Comparison of ENCODE assay signal across 20 mouse cellular contexts in the genomic region with DNA sequence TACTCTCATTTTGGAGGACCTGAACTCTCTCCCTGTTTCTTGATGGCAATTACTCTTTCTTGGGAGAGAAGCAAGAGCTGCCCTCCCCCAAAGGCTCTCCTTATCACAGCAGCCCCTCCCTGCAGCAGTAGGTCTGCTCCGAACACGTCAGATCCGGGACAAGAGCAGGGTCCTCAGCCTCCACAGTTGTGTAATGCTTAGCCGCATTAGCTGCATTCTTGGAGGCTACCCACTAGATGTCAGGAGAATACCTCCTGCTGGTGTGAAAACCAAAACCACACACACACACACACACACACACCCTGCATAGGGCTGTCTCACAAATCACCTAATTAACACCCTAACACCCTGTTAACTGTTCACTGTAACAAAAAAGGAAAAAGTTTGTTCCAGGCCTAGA. TPM values are rescaled to one million over a fixed set of nuclear protein-coding genes. Genes with fewer than 3 reads are reported as not detected.
DNase-seq lines count a peak whose midpoint lies in the region; ATAC-seq and TF ChIP-seq lines count a peak whose summit lies in the region.
"Had no signal": no experiment of that assay in that cellular context is flagged by ENCODE, and none has a peak within 500 bp of the region (broad histone marks: within the 10 kb centered on the region; RNA-seq: fewer than 3 reads in every experiment).

No protein-coding gene starts in this region.

- no peak overlapping the region for H3K27ac ChIP-seq in heart, postnatal 0 days (ENCODE audit: low read depth)
- H3K27ac ChIP-seq in liver, embryonic 14.5 days = no peak overlapping the region
- H3K27ac ChIP-seq in stomach, postnatal 0 days (replicated peaks) = no peak overlapping the region
- H3K27ac ChIP-seq: forebrain, embryonic 15.5 days; hindbrain, embryonic 13.5 days; left cerebral cortex, adult 2 months; limb, embryonic 12.5 days; stomach, embryonic 15.5 days had no signal

- no peak overlapping the region for H3K4me3 ChIP-seq in heart, postnatal 0 days (ENCODE audit: low read depth, low read length)
- no peak overlapping the region for H3K4me3 ChIP-seq in liver, embryonic 14.5 days (ENCODE audit: insufficient read depth in 1 of 2, low read depth in 2 of 2, low read length in 2 of 2)
- H3K4me3 ChIP-seq in stomach, postnatal 0 days (ENCODE audit: low read depth, low read length) = no peak overlapping the region
- H3K4me3 ChIP-seq: erythroblast, embryonic 14.5 days; forebrain, embryonic 15.5 days; hindbrain, embryonic 13.5 days; left cerebral cortex, adult 2 months; limb, embryonic 12.5 days; stomach, embryonic 15.5 days had no signal

- H3K9ac ChIP-seq in heart, postnatal 0 days (replicated peaks; ENCODE audit: low read depth, low read length) = no peak overlapping the region
- no peak overlapping the region for H3K9ac ChIP-seq in liver, embryonic 14.5 days (replicated peaks)
- H3K9ac ChIP-seq in stomach, postnatal 0 days (ENCODE audit: low read length) = no peak overlapping the region
- H3K9ac ChIP-seq: forebrain, embryonic 15.5 days; hindbrain, embryonic 13.5 days; limb, embryonic 12.5 days; stomach, embryonic 15.5 days had no signal

- no peaks in the 10 kb centered on the region for H3K27me3 ChIP-seq in heart, postnatal 0 days (ENCODE audit: control insufficient read depth, insufficient read depth, low read length)
- H3K27me3 ChIP-seq in liver, embryonic 14.5 days (ENCODE audit: control insufficient read depth, insufficient read depth, low read length) = no peaks in the 10 kb centered on the region
- H3K27me3 ChIP-seq in stomach, postnatal 0 days (ENCODE audit: control insufficient read depth, insufficient read depth, low read length) = no peaks in the 10 kb centered on the region
- H3K27me3 ChIP-seq: forebrain, embryonic 15.5 days; hindbrain, embryonic 13.5 days; stomach, embryonic 15.5 days had no signal

- peak; percentile 18; the same call in 1 of the 2 replicates for TF ChIP-seq CTCF in heart, postnatal 0 days (IDR thresholded peaks at IDR 0.05; ENCODE audit: low read depth)
- peak; percentile 49 for TF ChIP-seq CTCF in liver, embryonic 14.5 days (IDR thresholded peaks at IDR 0.05; ENCODE audit: low read depth)
- peak; percentile 53; the same call in 1 of the 2 replicates for TF ChIP-seq CTCF in stomach, postnatal 0 days (IDR thresholded peaks at IDR 0.05; ENCODE audit: low read depth)

- DNase-seq in heart, postnatal 0 days (ENCODE audit: low spot score) = no peak
- DNase-seq in heart, adult 8-10 months (ENCODE audit: low spot score) = no peak
- peak; percentile 31 to 41 for DNase-seq in spleen, postnatal 36 days (ENCODE audit: low spot score in 2 of 2)
- DNase-seq in spleen, postnatal 14 days (ENCODE audit: low spot score in 2 of 2) = no peak
- no peak for DNase-seq in liver, embryonic 14.5 days (ENCODE audit: low read depth in 3 of 3, low spot score in 3 of 3)
- no peak for DNase-seq in stomach, postnatal 0 days (ENCODE audit: low spot score)
- no peak for DNase-seq in adrenal gland, postnatal 25 days
- DNase-seq in adrenal gland, adult (ENCODE audit: inconsistent age in 2 of 2, low spot score in 1 of 2) = no peak
- DNase-seq: adrenal gland, postnatal 10 days; cerebellum, postnatal 10 days; gastrocnemius, postnatal 10 days; kidney, adult 8-10 months; midbrain, embryonic 14.5 days had no signal

- TF ChIP-seq EP300 in heart, postnatal 0 days (IDR thresholded peaks at IDR 0.05; ENCODE audit: low read depth) = no peak
- no peak for TF ChIP-seq EP300 in liver, embryonic 14.5 days (IDR thresholded peaks at IDR 0.05; ENCODE audit: low read depth)
- TF ChIP-seq EP300 in stomach, postnatal 0 days (optimal IDR thresholded peaks at IDR 0.05) = no peak

- H3K4me1 ChIP-seq in heart, postnatal 0 days (ENCODE audit: control insufficient read depth, insufficient read depth) = no peaks in the 10 kb centered on the region
- H3K4me1 ChIP-seq in liver, embryonic 14.5 days (replicated peaks; ENCODE audit: control insufficient read depth in 2 of 2, insufficient read depth in 2 of 2, low read length in 1 of 2) = peaks cover 3 to 34% of the 10 kb centered on the region in 2 experiments
- no peaks in the 10 kb centered on the region for H3K4me1 ChIP-seq in stomach, postnatal 0 days (replicated peaks; ENCODE audit: control insufficient read depth, insufficient read depth)
- H3K4me1 ChIP-seq: forebrain, embryonic 15.5 days; hindbrain, embryonic 13.5 days; stomach, embryonic 15.5 days had no signal

- H3K36me3 ChIP-seq in heart, postnatal 0 days (replicated peaks; ENCODE audit: control insufficient read depth, insufficient read depth, low read length) = no peaks in the 10 kb centered on the region
- H3K36me3 ChIP-seq in liver, embryonic 14.5 days (replicated peaks; ENCODE audit: control insufficient read depth, insufficient read depth, low read depth) = no peaks in the 10 kb centered on the region
- no peaks in the 10 kb centered on the region for H3K36me3 ChIP-seq in stomach, postnatal 0 days (ENCODE audit: control insufficient read depth, insufficient read depth, low read length)
- H3K36me3 ChIP-seq: forebrain, embryonic 15.5 days; hindbrain, embryonic 13.5 days; limb, embryonic 12.5 days; stomach, embryonic 15.5 days had no signal

- 22% methylated on average over 4 of the region's 4 CpGs for WGBS in heart, postnatal 0 days
- WGBS in liver, embryonic 14.5 days (ENCODE audit: insufficient replicate concordance) = 9% methylated on average over 4 of the region's 4 CpGs
- 48% methylated on average over 4 of the region's 4 CpGs for WGBS in stomach, postnatal 0 days

- no peaks in the 10 kb centered on the region for H3K9me3 ChIP-seq in heart, postnatal 0 days (replicated peaks; ENCODE audit: control insufficient read depth, low read length)
- no peaks in the 10 kb centered on the region for H3K9me3 ChIP-seq in liver, embryonic 14.5 days (ENCODE audit: control insufficient read depth, low read length)
- H3K9me3 ChIP-seq in stomach, postnatal 0 days (ENCODE audit: control insufficient read depth, low read length) = no peaks in the 10 kb centered on the region
- H3K9me3 ChIP-seq: forebrain, embryonic 15.5 days; hindbrain, embryonic 13.5 days; limb, embryonic 12.5 days; stomach, embryonic 15.5 days had no signal

- no peak overlapping the region for H3K4me2 ChIP-seq in heart, postnatal 0 days (ENCODE audit: low read depth, low read length)
- H3K4me2 ChIP-seq in liver, embryonic 14.5 days (ENCODE audit: low read depth) = no peak overlapping the region
- H3K4me2 ChIP-seq in stomach, postnatal 0 days (replicated peaks; ENCODE audit: low read depth) = no peak overlapping the region
- H3K4me2 ChIP-seq: forebrain, embryonic 15.5 days; hindbrain, embryonic 13.5 days; limb, embryonic 12.5 days; stomach, embryonic 15.5 days had no signal

- ATAC-seq in heart, postnatal 0 days (ENCODE audit: insufficient read depth, low read depth) = no peak
- ATAC-seq in liver, embryonic 14.5 days (ENCODE audit: insufficient read depth) = peak; percentile 53
- ATAC-seq in stomach, postnatal 0 days (ENCODE audit: low FRiP score, low TSS enrichment) = no peak
- ATAC-seq: forebrain, embryonic 15.5 days had no signal

RNA-seq across cellular contexts. Expression of gene Cnr2, which starts 2.3 kb away (rescaled TPM):
- 0.15 and 0.27 TPM in 2 replicates for total RNA-seq in heart, postnatal 0 days (2014; rRNA removed; ENCODE audit: low replicate concordance)
- 0.36 and 0.44 TPM in 2 replicates for polyA plus RNA-seq in heart, postnatal 0 days (2015; fragmentation: Nextera tagmentation; extraction: Ambion mirVana)
- under 1 TPM; 0.22 to 0.57 (median 0.36) TPM for total RNA-seq in heart, adult 8-10 months (2022)
- 1.6 and 2.1 TPM in 2 replicates for polyA plus RNA-seq in liver, embryonic 14.5 days (2012; rRNA removed)
- polyA plus RNA-seq in liver, embryonic 14.5 days (2014; fragmentation: Nextera tagmentation; extraction: Ambion mirVana) = 2.3 and 2.5 TPM in 2 replicates
- polyA plus RNA-seq in stomach, postnatal 0 days (2015; fragmentation: Nextera tagmentation; extraction: Ambion mirVana) = 0.10 and 0.11 TPM in 2 replicates
- 1.7 and 2.2 TPM in 2 replicates for total RNA-seq in adrenal gland, postnatal 25 days (2021)
- polyA plus RNA-seq: C2C12; erythroblast, embryonic 14.5 days had no signal

RNA-seq across cellular contexts. Expression of gene Pnrc2, which starts 19.2 kb away (rescaled TPM):
- 78.7 and 80.8 TPM in 2 replicates for total RNA-seq in heart, postnatal 0 days (2014; rRNA removed; ENCODE audit: low replicate concordance)
- polyA plus RNA-seq in heart, postnatal 0 days (2015; fragmentation: Nextera tagmentation; extraction: Ambion mirVana) = 107 and 111 TPM in 2 replicates
- total RNA-seq in heart, adult 8-10 months (2022) = 10 to 100 TPM; 51.2 to 75.7 (median 66.5) TPM
- polyA plus RNA-seq in liver, embryonic 14.5 days (2012; rRNA removed) = 25.4 and 43.4 TPM in 2 replicates
- 80.2 and 81.9 TPM in 2 replicates for polyA plus RNA-seq in liver, embryonic 14.5 days (2014; fragmentation: Nextera tagmentation; extraction: Ambion mirVana)
- 101 TPM in 2 replicates for polyA plus RNA-seq in stomach, postnatal 0 days (2015; fragmentation: Nextera tagmentation; extraction: Ambion mirVana)
- total RNA-seq in adrenal gland, postnatal 25 days (2021) = 118 and 134 TPM in 2 replicates

RNA-seq across cellular contexts. Expression of gene Fuca1, which starts 27.7 kb away (rescaled TPM):
- total RNA-seq in heart, postnatal 0 days (2014; rRNA removed; ENCODE audit: low replicate concordance) = 24.3 and 30.3 TPM in 2 replicates
- 48.4 and 50.4 TPM in 2 replicates for polyA plus RNA-seq in heart, postnatal 0 days (2015; fragmentation: Nextera tagmentation; extraction: Ambion mirVana)
- total RNA-seq in heart, adult 8-10 months (2022) = 10 to 100 TPM; 29.8 to 40.8 (median 34.6) TPM
- 8.8 and 12.0 TPM in 2 replicates for polyA plus RNA-seq in liver, embryonic 14.5 days (2012; rRNA removed)
- 19.0 and 23.6 TPM in 2 replicates for polyA plus RNA-seq in liver, embryonic 14.5 days (2014; fragmentation: Nextera tagmentation; extraction: Ambion mirVana)
- 171 and 179 TPM in 2 replicates for polyA plus RNA-seq in stomach, postnatal 0 days (2015; fragmentation: Nextera tagmentation; extraction: Ambion mirVana)
- 87.8 and 93.9 TPM in 2 replicates for total RNA-seq in adrenal gland, postnatal 25 days (2021)

RNA-seq across cellular contexts. Expression of gene Srsf10, which starts 37.3 kb away (rescaled TPM):
- total RNA-seq in heart, postnatal 0 days (2014; rRNA removed; ENCODE audit: low replicate concordance) = 51.8 and 63.6 TPM in 2 replicates
- 97.0 and 102 TPM in 2 replicates for polyA plus RNA-seq in heart, postnatal 0 days (2015; fragmentation: Nextera tagmentation; extraction: Ambion mirVana)
- 10 to 100 TPM; 33.2 to 42.3 (median 37.9) TPM for total RNA-seq in heart, adult 8-10 months (2022)
- 33.2 and 49.6 TPM in 2 replicates for polyA plus RNA-seq in liver, embryonic 14.5 days (2012; rRNA removed)
- polyA plus RNA-seq in liver, embryonic 14.5 days (2014; fragmentation: Nextera tagmentation; extraction: Ambion mirVana) = 108 and 110 TPM in 2 replicates
- 83.7 and 88.1 TPM in 2 replicates for polyA plus RNA-seq in stomach, postnatal 0 days (2015; fragmentation: Nextera tagmentation; extraction: Ambion mirVana)
- 125 and 168 TPM in 2 replicates for total RNA-seq in adrenal gland, postnatal 25 days (2021)

RNA-seq across cellular contexts. Expression of gene Hmgcl, which starts 53.4 kb away (rescaled TPM):
- total RNA-seq in heart, postnatal 0 days (2014; rRNA removed; ENCODE audit: low replicate concordance) = 44.3 and 48.8 TPM in 2 replicates
- polyA plus RNA-seq in heart, postnatal 0 days (2015; fragmentation: Nextera tagmentation; extraction: Ambion mirVana) = 97.5 and 101 TPM in 2 replicates
- total RNA-seq in heart, adult 8-10 months (2022) = 10 to 100 TPM; 83.3 to 91.3 (median 85.0) TPM
- polyA plus RNA-seq in liver, embryonic 14.5 days (2012; rRNA removed) = 28.9 and 43.4 TPM in 2 replicates
- polyA plus RNA-seq in liver, embryonic 14.5 days (2014; fragmentation: Nextera tagmentation; extraction: Ambion mirVana) = 71.9 and 76.5 TPM in 2 replicates
- 154 and 163 TPM in 2 replicates for polyA plus RNA-seq in stomach, postnatal 0 days (2015; fragmentation: Nextera tagmentation; extraction: Ambion mirVana)
- total RNA-seq in adrenal gland, postnatal 25 days (2021) = 52.6 and 57.3 TPM in 2 replicates

Comparison
In these comparisons a context has a peak if more than half of its experiments do, and no peak if none do; other contexts are left out.
1. DNase-seq: peak in spleen, postnatal 36 days (2 of 2); none in heart, postnatal 0 days (single experiment), heart, adult 8-10 months (single experiment), spleen, postnatal 14 days (0 of 2), liver, embryonic 14.5 days (0 of 3), stomach, postnatal 0 days (single experiment), adrenal gland, postnatal 25 days (single experiment) and adrenal gland, adult (0 of 2).
2. Peak in every context shown above with its lines, with median percentiles within 50 percentile points of each other: CTCF ChIP-seq.